Mouse (Mus musculus): ENCODE data around the gene Nuak1. TPM values are rescaled to one million over a fixed set of nuclear protein-coding genes. Genes with fewer than 3 reads are reported as not detected.

Gene Nuak1
- polyA plus RNA-seq, 1 experiment: 0.43 TPM

GRCm38 (mm10) chr10:84477613-84478076 lies 37.2 kb upstream of the Nuak1 start:
- no peaks in the 10 kb centered on the region for H3K4me1 ChIP-seq
- TF ChIP-seq GATA1 (IDR thresholded peaks at IDR 0.05; ENCODE audit: borderline replicate concordance, low read length) (no peak), FLI1 (IDR thresholded peaks at IDR 0.05; ENCODE audit: low read length) (no peak)
- H3K27me3 ChIP-seq (replicated peaks): peaks cover 20% of the 10 kb centered on the region
- no peaks in the 10 kb centered on the region for H3K36me3 ChIP-seq (replicated peaks; ENCODE audit: low read length)
- no peaks in the 10 kb centered on the region for H3K9me3 ChIP-seq
- no peak overlapping the region for H3K4me3 ChIP-seq (replicated peaks)

- no peaks in the 10 kb centered on the region for H3K9me3 ChIP-seq
- peaks cover 18% of the 10 kb centered on the region for H3K27me3 ChIP-seq (replicated peaks)
- H3K4me1 ChIP-seq: no peaks in the 10 kb centered on the region
- TF ChIP-seq GATA1 (IDR thresholded peaks at IDR 0.05; ENCODE audit: borderline replicate concordance, low read length) (no peak), FLI1 (IDR thresholded peaks at IDR 0.05; ENCODE audit: low read length) (no peak)
- H3K4me3 ChIP-seq (replicated peaks): no peak overlapping the region
- H3K36me3 ChIP-seq (replicated peaks; ENCODE audit: low read length): no peaks in the 10 kb centered on the region
Measured at GRCm38 (mm10) chr10:84477045-84477612, 36.7 kb upstream of the Nuak1 start.

- TF ChIP-seq GATA1 (IDR thresholded peaks at IDR 0.05; ENCODE audit: borderline replicate concordance, low read length): no peak
- no peak for TF ChIP-seq FLI1 (IDR thresholded peaks at IDR 0.05; ENCODE audit: low read length)
Measured at GRCm38 (mm10) chr10:84467555-84468164, 27.3 kb upstream of the Nuak1 start.

GRCm38 (mm10) chr10:84465511-84465910 lies 25.1 kb upstream of the Nuak1 start:
- H3K36me3 ChIP-seq (replicated peaks; ENCODE audit: low read length): no peaks in the 10 kb centered on the region
- no peaks in the 10 kb centered on the region for H3K4me1 ChIP-seq
- no peak overlapping the region for H3K4me3 ChIP-seq (replicated peaks)
- H3K27me3 ChIP-seq (replicated peaks): peaks cover 7% of the 10 kb centered on the region
- TF ChIP-seq FLI1 (IDR thresholded peaks at IDR 0.05; ENCODE audit: low read length) (no peak), GATA1 (IDR thresholded peaks at IDR 0.05; ENCODE audit: borderline replicate concordance, low read length) (no peak)
- H3K9me3 ChIP-seq: no peaks in the 10 kb centered on the region

More at GRCm38 (mm10) chr10:84467555-84468164, 27.3 kb upstream of the Nuak1 start:
- Histone ChIP-seq H3K9me3 (no peaks in the 10 kb centered on the region), H3K27me3 (replicated peaks) (peaks cover 7% of the 10 kb centered on the region), H3K36me3 (replicated peaks; ENCODE audit: low read length) (no peaks in the 10 kb centered on the region), H3K4me1 (no peaks in the 10 kb centered on the region), H3K4me3 (replicated peaks) (no peak overlapping the region)

GRCm38 (mm10) chr10:84460420-84461101 lies 20.2 kb upstream of the Nuak1 start:
- no peaks in the 10 kb centered on the region for H3K4me1 ChIP-seq
- H3K9me3 ChIP-seq: no peaks in the 10 kb centered on the region
- H3K4me3 ChIP-seq (replicated peaks): no peak overlapping the region
- no peaks in the 10 kb centered on the region for H3K36me3 ChIP-seq (replicated peaks; ENCODE audit: low read length)
- peaks cover 4% of the 10 kb centered on the region for H3K27me3 ChIP-seq (replicated peaks)
- no peak for TF ChIP-seq FLI1 (IDR thresholded peaks at IDR 0.05; ENCODE audit: low read length)

GRCm38 (mm10) chr10:84458094-84458493 lies 17.7 kb upstream of the Nuak1 start:
- H3K4me1 ChIP-seq: no peaks in the 10 kb centered on the region
- H3K36me3 ChIP-seq (replicated peaks; ENCODE audit: low read length): no peaks in the 10 kb centered on the region
- peaks cover 2% of the 10 kb centered on the region for H3K27me3 ChIP-seq (replicated peaks)
- TF ChIP-seq FLI1 (IDR thresholded peaks at IDR 0.05; ENCODE audit: low read length) (no peak), GATA1 (IDR thresholded peaks at IDR 0.05; ENCODE audit: borderline replicate concordance, low read length) (no peak)
- H3K4me3 ChIP-seq (replicated peaks): no peak overlapping the region
- H3K9me3 ChIP-seq: no peaks in the 10 kb centered on the region

- no peak overlapping the region for H3K4me3 ChIP-seq (replicated peaks)
- H3K27me3 ChIP-seq (replicated peaks): peaks cover 2% of the 10 kb centered on the region
- no peak for TF ChIP-seq GATA1 (IDR thresholded peaks at IDR 0.05; ENCODE audit: borderline replicate concordance, low read length)
- TF ChIP-seq FLI1 (IDR thresholded peaks at IDR 0.05; ENCODE audit: low read length): no peak
- H3K36me3 ChIP-seq (replicated peaks; ENCODE audit: low read length): no peaks in the 10 kb centered on the region
- H3K4me1 ChIP-seq: no peaks in the 10 kb centered on the region
- H3K9me3 ChIP-seq: no peaks in the 10 kb centered on the region
Measured at GRCm38 (mm10) chr10:84457539-84457938, 17.1 kb upstream of the Nuak1 start.

GRCm38 (mm10) chr10:84456632-84457320 lies 16.4 kb upstream of the Nuak1 start:
- TF ChIP-seq FLI1 (IDR thresholded peaks at IDR 0.05; ENCODE audit: low read length): no peak
- no peak for TF ChIP-seq GATA1 (IDR thresholded peaks at IDR 0.05; ENCODE audit: borderline replicate concordance, low read length)
- no peaks in the 10 kb centered on the region for H3K36me3 ChIP-seq (replicated peaks; ENCODE audit: low read length)
- H3K9me3 ChIP-seq: no peaks in the 10 kb centered on the region
- H3K4me1 ChIP-seq: no peaks in the 10 kb centered on the region
- peaks cover 6% of the 10 kb centered on the region for H3K27me3 ChIP-seq (replicated peaks)
- no peak overlapping the region for H3K4me3 ChIP-seq (replicated peaks)

- TF ChIP-seq FLI1 (IDR thresholded peaks at IDR 0.05; ENCODE audit: low read length) (no peak), GATA1 (IDR thresholded peaks at IDR 0.05; ENCODE audit: borderline replicate concordance, low read length) (no peak)
- H3K4me1 ChIP-seq: no peaks in the 10 kb centered on the region
- no peaks in the 10 kb centered on the region for H3K9me3 ChIP-seq
- no peaks in the 10 kb centered on the region for H3K36me3 ChIP-seq (replicated peaks; ENCODE audit: low read length)
- H3K4me3 ChIP-seq (replicated peaks): no peak overlapping the region
- H3K27me3 ChIP-seq (replicated peaks): peaks cover 22% of the 10 kb centered on the region
Measured at GRCm38 (mm10) chr10:84451883-84452282, 11.5 kb upstream of the Nuak1 start.

Measured in megakaryocyte, embryonic 14.5 days (primary cell).